Mouse (Mus musculus): ENCODE data around the gene Ms4a12. TPM values are rescaled to one million over a fixed set of nuclear protein-coding genes. Genes with fewer than 3 reads are reported as not detected.

The Ms4a12 gene
- total RNA-seq, 2 experiments from 2014 or later = not detected

Other genes starting within 250 kb of the Ms4a12 start
- gene Ms4a15, start 239.2 kb downstream of the Ms4a12 start, total RNA-seq (2021) = not detected
- gene Ms4a18, start 214.4 kb downstream of the Ms4a12 start, total RNA-seq (2021) = not detected
- 1 to 10 TPM; 1.2 to 1.8 TPM for gene Ms4a8a, start 151.3 kb downstream of the Ms4a12 start, total RNA-seq (2021)
- gene 1700017D01Rik, start 101.6 kb downstream of the Ms4a12 start, total RNA-seq (2021) = not detected
- gene 1700025F22Rik, start 67.1 kb downstream of the Ms4a12 start, total RNA-seq (2021) = not detected
- not detected for gene Ms4a13, start 35.7 kb downstream of the Ms4a12 start, total RNA-seq (2021)
- under 1 TPM; 0.49 to 0.67 TPM for gene Ms4a1, start 33.8 kb upstream of the Ms4a12 start, total RNA-seq (2021)
- gene Ms4a5, start 51.4 kb upstream of the Ms4a12 start, total RNA-seq (2021) = not detected
- under 1 TPM; 0.10 to 0.22 TPM for gene Ms4a14, start 82.0 kb upstream of the Ms4a12 start, total RNA-seq (2021)
- gene Ms4a7, start 103.7 kb upstream of the Ms4a12 start, total RNA-seq (2021) = 1 to 10 TPM in 1 of 2 experiments, under 1 TPM in 1; 0.73 to 2.2 TPM
- 1 to 10 TPM; 4.8 to 7.8 TPM for gene Ms4a4a, start 143.1 kb upstream of the Ms4a12 start, total RNA-seq (2021)
- not detected for gene Ms4a4c, start 172.3 kb upstream of the Ms4a12 start, total RNA-seq (2021)
- under 1 TPM; 0.36 to 0.56 TPM for gene Ms4a4b, start 211.1 kb upstream of the Ms4a12 start, total RNA-seq (2021)
- gene Ms4a6c, start 236.9 kb upstream of the Ms4a12 start, total RNA-seq (2021) = 10 to 100 TPM in 1 of 2 experiments, 1 to 10 TPM in 1; 8.9 to 10.1 TPM

Data from heart, postnatal 25 days (tissue).